ENCODE assay signal across 21 mouse cellular contexts in genomic region chr6:42391796-42392330, GRCm38 (mm10). TPM values are rescaled to one million over a fixed set of nuclear protein-coding genes. Genes with fewer than 3 reads are reported as not detected.
DNase-seq lines count a peak whose midpoint lies in the region; ATAC-seq and TF ChIP-seq lines count a peak whose summit lies in the region.
"Had no signal": no experiment of that assay in that cellular context is flagged by ENCODE, and none has a peak within 500 bp of the region (broad histone marks: within the 10 kb centered on the region; RNA-seq: fewer than 3 reads in every experiment).

No protein-coding gene starts in this region.

- DNase-seq in kidney, postnatal 0 days (ENCODE audit: low spot score): peak; percentile 77
- DNase-seq in kidney, adult 9 months: no peak
- DNase-seq in thymus, postnatal 14 days: no peak
- DNase-seq in MN1 (ENCODE audit: low spot score): no peak
- DNase-seq: adrenal gland, postnatal 10 days; B cell, adult 2 months; cerebellum, postnatal 14 days; gastrocnemius, postnatal 25 days had no signal

- H3K4me1 ChIP-seq in heart, embryonic 12.5 days (replicated peaks): peaks cover 21% of the 10 kb centered on the region; the same call in 1 of the 2 replicates
- H3K4me1 ChIP-seq in heart, embryonic 11.5 days (ENCODE audit: control insufficient read depth, insufficient read depth, low read length): 0 out of 2 replicates have a peak, but pooled peaks cover 4% of the 10 kb centered on the region
- no peaks in the 10 kb centered on the region; the same call in 1 of the 2 replicates for H3K4me1 ChIP-seq in kidney, postnatal 0 days (replicated peaks; ENCODE audit: insufficient read depth, low read length)
- peaks cover 3% of the 10 kb centered on the region for H3K4me1 ChIP-seq in bone marrow, adult 2 months (ENCODE audit: control insufficient read depth, insufficient read depth, low read length)
- H3K4me1 ChIP-seq: embryonic facial prominence, embryonic 13.5 days; forebrain, embryonic 10.5 days had no signal

- H3K36me3 ChIP-seq in heart, embryonic 12.5 days: no peaks in the 10 kb centered on the region
- H3K36me3 ChIP-seq in heart, embryonic 11.5 days (ENCODE audit: control insufficient read depth, insufficient read depth, low read length): no peaks in the 10 kb centered on the region
- no peaks in the 10 kb centered on the region for H3K36me3 ChIP-seq in kidney, postnatal 0 days (ENCODE audit: insufficient read depth, low read length)
- H3K36me3 ChIP-seq: embryonic facial prominence, embryonic 13.5 days; forebrain, embryonic 10.5 days; limb, embryonic 10.5 days had no signal

- no peak for TF ChIP-seq POLR2A in bone marrow, adult 2 months (IDR thresholded peaks at IDR 0.05; ENCODE audit: borderline replicate concordance, control insufficient read depth, low read depth, low read length)

- H3K4me3 ChIP-seq in heart, embryonic 12.5 days: no peak overlapping the region
- H3K4me3 ChIP-seq in heart, embryonic 11.5 days (ENCODE audit: low read depth, low read length): no peak overlapping the region
- no peak overlapping the region for H3K4me3 ChIP-seq in kidney, postnatal 0 days (replicated peaks; ENCODE audit: low read depth, low read length)
- H3K4me3 ChIP-seq in bone marrow, adult 2 months (replicated peaks; ENCODE audit: control insufficient read depth, low read depth, low read length): no peak overlapping the region
- H3K4me3 ChIP-seq: embryonic facial prominence, embryonic 13.5 days; forebrain, embryonic 10.5 days; limb, embryonic 10.5 days had no signal

- H3K4me2 ChIP-seq in heart, embryonic 12.5 days: no peak overlapping the region
- no peak overlapping the region for H3K4me2 ChIP-seq in heart, embryonic 11.5 days
- no peak overlapping the region for H3K4me2 ChIP-seq in kidney, postnatal 0 days (ENCODE audit: low read length)
- H3K4me2 ChIP-seq: embryonic facial prominence, embryonic 13.5 days; hindbrain, embryonic 14.5 days had no signal

- peak overlapping the region; percentile 51; the same call in 1 of the 2 replicates for H3K27ac ChIP-seq in heart, embryonic 12.5 days (ENCODE audit: poor library complexity, severe bottlenecking)
- H3K27ac ChIP-seq in heart, embryonic 11.5 days (ENCODE audit: low read depth, low read length): no peak overlapping the region
- no peak overlapping the region for H3K27ac ChIP-seq in kidney, postnatal 0 days
- peak overlapping the region; percentile 64; the same call in 1 of the 2 replicates for H3K27ac ChIP-seq in bone marrow, adult 2 months (ENCODE audit: control insufficient read depth, insufficient read depth, low read depth, low read length, poor library complexity)
- H3K27ac ChIP-seq: embryonic facial prominence, embryonic 13.5 days; forebrain, embryonic 10.5 days; hindbrain, embryonic 14.5 days; limb, embryonic 10.5 days had no signal

- TF ChIP-seq CTCF in kidney, postnatal 0 days (IDR thresholded peaks at IDR 0.05; ENCODE audit: low read depth): no peak
- no peak for TF ChIP-seq CTCF in bone marrow, adult 2 months (IDR thresholded peaks at IDR 0.05; ENCODE audit: control insufficient read depth, insufficient read depth, low read length)

- no peaks in the 10 kb centered on the region for H3K27me3 ChIP-seq in heart, embryonic 12.5 days (replicated peaks)
- no peaks in the 10 kb centered on the region for H3K27me3 ChIP-seq in heart, embryonic 11.5 days (ENCODE audit: control insufficient read depth, insufficient read depth, low read length)
- no peaks in the 10 kb centered on the region for H3K27me3 ChIP-seq in kidney, postnatal 0 days (ENCODE audit: insufficient read depth, low read length)
- H3K27me3 ChIP-seq: embryonic facial prominence, embryonic 13.5 days had no signal

- peak; percentile 53; the same call in 1 of the 2 replicates for ATAC-seq in heart, embryonic 12.5 days (ENCODE audit: insufficient number of reproducible peaks, low FRiP score)
- ATAC-seq in heart, embryonic 11.5 days (replicated peaks; ENCODE audit: insufficient number of reproducible peaks, low FRiP score, low TSS enrichment): no peak; the same call in 1 of the 2 replicates
- peak; percentile 76; the same call in 1 of the 2 replicates for ATAC-seq in kidney, postnatal 0 days (replicated peaks; ENCODE audit: low FRiP score, low read depth)
- peak; percentile 26; the same call in 1 of the 2 replicates for ATAC-seq in megakaryocyte, adult 5-6 weeks (ENCODE audit: poor library complexity, severe bottlenecking)

- no peaks in the 10 kb centered on the region for H3K9me3 ChIP-seq in heart, embryonic 12.5 days (replicated peaks)
- no peaks in the 10 kb centered on the region for H3K9me3 ChIP-seq in heart, embryonic 11.5 days (replicated peaks; ENCODE audit: control insufficient read depth, low read length)
- no peaks in the 10 kb centered on the region for H3K9me3 ChIP-seq in kidney, postnatal 0 days (replicated peaks; ENCODE audit: low read length)
- H3K9me3 ChIP-seq: embryonic facial prominence, embryonic 13.5 days; forebrain, embryonic 10.5 days; limb, embryonic 10.5 days had no signal

- WGBS in heart, embryonic 12.5 days: 26% methylated on average over 2 of the region's 2 CpGs
- WGBS in heart, embryonic 11.5 days (ENCODE audit: insufficient replicate concordance): 24% methylated on average over 2 of the region's 2 CpGs
- WGBS in kidney, postnatal 0 days: 18% methylated on average over 2 of the region's 2 CpGs
- 55% methylated on average over 2 of the region's 2 CpGs for WGBS in bone marrow, adult 2 months

- H3K9ac ChIP-seq in heart, embryonic 12.5 days: no peak overlapping the region
- H3K9ac ChIP-seq in heart, embryonic 11.5 days (ENCODE audit: low read depth, low read length): no peak overlapping the region
- no peak overlapping the region for H3K9ac ChIP-seq in kidney, postnatal 0 days (ENCODE audit: low read depth, low read length)
- H3K9ac ChIP-seq: embryonic facial prominence, embryonic 13.5 days; hindbrain, embryonic 14.5 days had no signal

RNA-seq across cellular contexts. Expression of gene Tas2r143, which starts 8.2 kb away (rescaled TPM):
- polyA plus RNA-seq in heart, embryonic 12.5 days (2016; fragmentation: Nextera tagmentation; extraction: Ambion mirVana): not detected in 2 replicates
- polyA plus RNA-seq in heart, embryonic 11.5 days (2014; fragmentation: Nextera tagmentation; extraction: Ambion mirVana): not detected in 2 replicates
- not detected in 2 replicates for polyA plus RNA-seq in kidney, postnatal 0 days (2015; fragmentation: Nextera tagmentation; extraction: Ambion mirVana)
- polyA plus RNA-seq in bone marrow, adult 2 months (2011; ENCODE audit: insufficient read depth, insufficient read length, low replicate concordance, missing spikeins): not detected in 2 replicates
- total RNA-seq in megakaryocyte, adult 5-6 weeks (2015): 0.39 and 1.6 TPM in 2 replicates
- 1.5 TPM in 1 of 2 replicates, not detected in the other for total RNA-seq in megakaryocyte, adult 5-6 weeks (2017)
- total RNA-seq: ES-E14; gastrocnemius, postnatal 25 days; midbrain, postnatal 0 days had no signal
- polyA plus RNA-seq: embryonic facial prominence, embryonic 13.5 days; forebrain, embryonic 10.5 days; hindbrain, embryonic 14.5 days; limb, embryonic 10.5 days; liver, embryonic 16.5 days; midbrain, postnatal 0 days; neural tube, embryonic 14.5 days had no signal

RNA-seq across cellular contexts. Expression of gene Tas2r135, which starts 13.4 kb away (rescaled TPM):
- not detected in 2 replicates for polyA plus RNA-seq in heart, embryonic 12.5 days (2016; fragmentation: Nextera tagmentation; extraction: Ambion mirVana)
- polyA plus RNA-seq in heart, embryonic 11.5 days (2014; fragmentation: Nextera tagmentation; extraction: Ambion mirVana): not detected in 2 replicates
- not detected in 2 replicates for polyA plus RNA-seq in kidney, postnatal 0 days (2015; fragmentation: Nextera tagmentation; extraction: Ambion mirVana)
- polyA plus RNA-seq in bone marrow, adult 2 months (2011; ENCODE audit: insufficient read depth, insufficient read length, low replicate concordance, missing spikeins): not detected in 2 replicates
- 0.25 and 0.59 TPM in 2 replicates for total RNA-seq in megakaryocyte, adult 5-6 weeks (2015)
- total RNA-seq in megakaryocyte, adult 5-6 weeks (2017): not detected in 2 replicates
- total RNA-seq: ES-E14; gastrocnemius, postnatal 25 days; midbrain, postnatal 0 days had no signal
- polyA plus RNA-seq: embryonic facial prominence, embryonic 13.5 days; forebrain, embryonic 10.5 days; hindbrain, embryonic 14.5 days; limb, embryonic 10.5 days; liver, embryonic 16.5 days; midbrain, postnatal 0 days; neural tube, embryonic 14.5 days had no signal

RNA-seq across cellular contexts. Expression of gene Epha1, which starts 18.8 kb away (rescaled TPM):
- 4.7 and 5.5 TPM in 2 replicates for polyA plus RNA-seq in heart, embryonic 12.5 days (2016; fragmentation: Nextera tagmentation; extraction: Ambion mirVana)
- 1.7 and 2.3 TPM in 2 replicates for polyA plus RNA-seq in heart, embryonic 11.5 days (2014; fragmentation: Nextera tagmentation; extraction: Ambion mirVana)
- polyA plus RNA-seq in kidney, postnatal 0 days (2015; fragmentation: Nextera tagmentation; extraction: Ambion mirVana): 6.6 and 6.9 TPM in 2 replicates
- not detected in 2 replicates for polyA plus RNA-seq in bone marrow, adult 2 months (2011; ENCODE audit: insufficient read depth, insufficient read length, low replicate concordance, missing spikeins)
- not detected in 2 replicates for total RNA-seq in megakaryocyte, adult 5-6 weeks (2015)
- not detected in 2 replicates for total RNA-seq in megakaryocyte, adult 5-6 weeks (2017)

RNA-seq across cellular contexts. Expression of gene Zyx, which starts 42.4 kb away (rescaled TPM):
- polyA plus RNA-seq in heart, embryonic 12.5 days (2016; fragmentation: Nextera tagmentation; extraction: Ambion mirVana): 213 and 219 TPM in 2 replicates
- 159 and 177 TPM in 2 replicates for polyA plus RNA-seq in heart, embryonic 11.5 days (2014; fragmentation: Nextera tagmentation; extraction: Ambion mirVana)
- 92.9 and 103 TPM in 2 replicates for polyA plus RNA-seq in kidney, postnatal 0 days (2015; fragmentation: Nextera tagmentation; extraction: Ambion mirVana)
- polyA plus RNA-seq in bone marrow, adult 2 months (2011; ENCODE audit: insufficient read depth, insufficient read length, low replicate concordance, missing spikeins): 90.3 and 169 TPM in 2 replicates
- 411 and 420 TPM in 2 replicates for total RNA-seq in megakaryocyte, adult 5-6 weeks (2015)
- 117 and 131 TPM in 2 replicates for total RNA-seq in megakaryocyte, adult 5-6 weeks (2017)

RNA-seq across cellular contexts. Expression of gene Tas2r126, which starts 42.5 kb away (rescaled TPM):
- polyA plus RNA-seq in heart, embryonic 12.5 days (2016; fragmentation: Nextera tagmentation; extraction: Ambion mirVana): not detected in 2 replicates
- polyA plus RNA-seq in heart, embryonic 11.5 days (2014; fragmentation: Nextera tagmentation; extraction: Ambion mirVana): not detected in 2 replicates
- polyA plus RNA-seq in kidney, postnatal 0 days (2015; fragmentation: Nextera tagmentation; extraction: Ambion mirVana): not detected in 2 replicates
- not detected in 2 replicates for polyA plus RNA-seq in bone marrow, adult 2 months (2011; ENCODE audit: insufficient read depth, insufficient read length, low replicate concordance, missing spikeins)
- total RNA-seq in megakaryocyte, adult 5-6 weeks (2015): 0.47 and 0.59 TPM in 2 replicates
- total RNA-seq in megakaryocyte, adult 5-6 weeks (2017): not detected in 2 replicates
- total RNA-seq: ES-E14; gastrocnemius, postnatal 25 days; midbrain, postnatal 0 days had no signal
- polyA plus RNA-seq: embryonic facial prominence, embryonic 13.5 days; forebrain, embryonic 10.5 days; frontal cortex, adult 2 months; hindbrain, embryonic 14.5 days; limb, embryonic 10.5 days; liver, embryonic 16.5 days; midbrain, postnatal 0 days; neural tube, embryonic 14.5 days had no signal

Comparison
In these comparisons a context has a peak if more than half of its experiments do, and no peak if none do; other contexts are left out.
1. H3K27ac ChIP-seq: peak in heart, embryonic 12.5 days (single experiment) and bone marrow, adult 2 months (single experiment); none in heart, embryonic 11.5 days (single experiment) and kidney, postnatal 0 days (single experiment).